Mouse (Mus musculus) CD4-positive, CD25-positive, alpha-beta regulatory T cell, adult 2 months (primary cell): Measurements from ENCODE around the gene Slc25a43.
"Not testable (repeated sequence)": the region's sequence is repeated elsewhere in the genome, so short reads cannot be mapped to it uniquely, and the experiment has no call there.

Experiments used
- DNase-seq: peaks from one replicate; pipeline ENCODE4 v3.0.0-alpha.2; 2012; ENCODE audit warnings: low read depth, low spot score

Gene Slc25a43

DNA sequence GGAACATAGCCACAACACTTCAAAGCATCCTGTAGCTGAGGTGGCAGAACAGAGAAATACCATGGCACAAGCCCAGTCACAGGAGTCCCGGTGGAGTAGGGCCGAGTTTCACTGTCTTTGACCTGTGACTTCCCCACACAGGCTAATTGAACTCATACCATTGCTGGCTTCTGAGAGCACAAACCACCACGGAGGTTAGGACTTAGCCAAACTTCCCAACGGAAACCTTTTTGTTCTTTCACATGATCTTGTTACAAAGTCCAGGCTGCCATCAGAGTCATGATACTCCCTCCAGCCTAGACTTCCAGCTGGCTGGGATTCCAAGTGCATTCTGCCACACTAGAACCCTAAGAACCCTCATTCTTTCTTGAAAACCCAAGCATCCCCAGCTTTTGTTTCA is 34.2 kb downstream of the Slc25a43 start:
- no peak for DNase-seq

DNA sequence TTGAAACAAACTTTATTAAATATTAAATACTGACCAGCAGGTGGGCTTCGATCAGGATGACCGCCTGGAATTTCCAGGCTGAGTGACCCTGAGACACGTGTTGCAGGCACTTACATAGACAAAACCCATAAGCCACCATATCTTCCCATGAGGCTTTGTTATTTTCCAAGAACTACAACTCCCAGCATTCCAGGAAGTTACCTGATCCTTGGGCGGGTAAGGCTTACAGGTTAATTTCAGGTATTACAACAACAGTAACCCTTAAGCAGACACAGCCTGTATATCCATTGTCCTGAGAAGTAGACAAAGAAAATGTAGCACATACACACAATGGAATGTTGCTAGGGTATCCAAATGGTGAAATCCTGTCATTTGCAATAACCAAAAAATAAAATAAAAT is 45.9 kb downstream of the Slc25a43 start:
- no peak for DNase-seq

DNA sequence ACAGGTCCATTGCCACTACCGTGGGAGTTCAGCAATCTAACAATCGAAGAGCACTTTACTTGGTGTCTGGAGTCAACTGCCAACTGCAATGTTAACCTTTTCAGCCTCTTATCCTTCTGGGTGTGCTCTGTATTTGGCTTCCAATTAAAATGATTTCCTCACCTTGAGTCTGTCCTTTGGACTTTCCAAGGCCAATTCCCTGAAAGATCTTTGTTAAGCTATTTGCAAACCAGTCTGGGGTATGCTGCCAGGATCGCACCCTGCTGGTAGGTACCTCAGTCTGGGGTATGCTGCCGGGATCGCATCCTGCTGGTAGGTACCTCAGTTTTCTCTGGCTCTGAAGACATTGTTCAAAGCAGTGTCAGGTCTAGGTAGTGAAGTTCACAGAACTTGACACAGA is 51.1 kb downstream of the Slc25a43 start:
- DNase-seq: no peak

DNA sequence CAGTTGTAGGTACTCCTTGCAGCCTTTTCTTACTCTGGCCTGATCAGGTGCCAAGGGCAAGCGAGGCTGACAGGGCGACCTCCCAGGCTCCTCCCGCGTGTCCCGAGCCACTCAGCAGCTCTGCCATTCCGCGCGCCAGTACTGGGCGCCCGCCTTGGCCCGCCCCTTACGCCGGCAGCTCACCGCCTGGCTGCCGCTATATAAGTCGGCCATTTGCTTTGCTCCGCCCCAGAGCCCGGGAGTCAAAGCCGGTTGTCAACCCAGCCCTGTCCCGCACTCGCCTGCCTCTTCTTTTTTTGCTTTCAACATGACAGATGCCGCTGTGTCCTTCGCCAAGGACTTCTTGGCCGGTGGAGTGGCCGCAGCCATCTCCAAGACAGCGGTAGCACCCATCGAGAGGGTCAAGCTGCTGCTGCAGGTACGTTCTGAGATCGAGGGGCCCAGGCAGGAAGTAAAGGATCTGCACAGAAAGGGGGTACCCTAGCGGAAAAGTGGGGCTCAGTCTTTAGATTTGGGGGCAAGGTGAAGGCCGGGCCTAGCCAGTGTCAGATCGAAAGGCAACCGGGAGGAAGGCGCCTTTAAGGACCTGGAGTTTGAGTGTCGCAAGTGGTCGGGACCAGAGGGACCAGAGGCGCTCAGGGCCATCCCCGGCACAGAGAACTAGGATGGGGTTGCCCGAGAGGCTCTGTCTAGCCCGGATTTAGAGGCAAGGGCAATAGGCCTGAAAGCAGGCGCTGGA is 52.1 kb downstream of the Slc25a43 start, which contains the start of gene Slc25a5:
Slc25a5 (plus strand) TSS at position 228 of the 739 bp plus-strand sequence.
- DNase-seq: peak; percentile 92

DNA sequence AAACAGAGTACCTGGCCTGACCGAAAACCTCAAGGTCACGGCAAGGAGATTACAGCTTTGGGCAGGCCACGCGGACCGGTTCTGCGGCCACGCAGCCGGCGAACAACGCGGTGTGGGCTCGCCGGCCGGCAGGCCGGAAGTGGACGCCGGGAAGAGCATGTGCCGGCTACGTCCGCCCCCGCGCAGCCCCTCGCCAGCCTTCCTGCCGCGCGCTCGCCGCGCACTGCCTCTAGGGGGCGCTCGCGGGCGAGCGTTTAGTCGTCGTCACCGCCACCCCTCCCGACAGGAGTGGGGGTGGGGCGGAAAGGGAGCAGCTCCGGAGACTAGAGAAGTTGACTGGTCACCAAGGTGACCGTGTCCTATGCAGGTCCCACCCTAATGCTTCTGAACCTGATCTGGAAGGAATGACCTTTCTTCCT is 52.7 kb downstream of the Slc25a43 start:
- peak; percentile 86 for DNase-seq

DNA sequence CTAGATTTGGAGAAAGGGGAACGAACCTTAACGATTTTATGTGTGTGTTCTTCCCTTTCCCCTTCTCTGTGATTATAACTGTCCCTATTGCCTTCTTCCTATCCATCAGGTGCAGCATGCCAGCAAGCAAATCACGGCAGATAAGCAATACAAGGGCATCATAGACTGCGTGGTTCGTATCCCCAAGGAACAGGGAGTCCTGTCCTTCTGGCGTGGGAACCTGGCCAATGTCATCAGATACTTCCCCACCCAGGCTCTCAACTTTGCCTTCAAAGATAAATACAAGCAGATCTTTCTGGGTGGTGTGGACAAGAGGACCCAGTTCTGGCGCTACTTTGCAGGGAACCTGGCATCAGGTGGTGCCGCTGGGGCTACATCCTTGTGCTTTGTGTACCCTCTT is 53.3 kb downstream of the Slc25a43 start:
- DNase-seq: not testable (repeated sequence)

DNA sequence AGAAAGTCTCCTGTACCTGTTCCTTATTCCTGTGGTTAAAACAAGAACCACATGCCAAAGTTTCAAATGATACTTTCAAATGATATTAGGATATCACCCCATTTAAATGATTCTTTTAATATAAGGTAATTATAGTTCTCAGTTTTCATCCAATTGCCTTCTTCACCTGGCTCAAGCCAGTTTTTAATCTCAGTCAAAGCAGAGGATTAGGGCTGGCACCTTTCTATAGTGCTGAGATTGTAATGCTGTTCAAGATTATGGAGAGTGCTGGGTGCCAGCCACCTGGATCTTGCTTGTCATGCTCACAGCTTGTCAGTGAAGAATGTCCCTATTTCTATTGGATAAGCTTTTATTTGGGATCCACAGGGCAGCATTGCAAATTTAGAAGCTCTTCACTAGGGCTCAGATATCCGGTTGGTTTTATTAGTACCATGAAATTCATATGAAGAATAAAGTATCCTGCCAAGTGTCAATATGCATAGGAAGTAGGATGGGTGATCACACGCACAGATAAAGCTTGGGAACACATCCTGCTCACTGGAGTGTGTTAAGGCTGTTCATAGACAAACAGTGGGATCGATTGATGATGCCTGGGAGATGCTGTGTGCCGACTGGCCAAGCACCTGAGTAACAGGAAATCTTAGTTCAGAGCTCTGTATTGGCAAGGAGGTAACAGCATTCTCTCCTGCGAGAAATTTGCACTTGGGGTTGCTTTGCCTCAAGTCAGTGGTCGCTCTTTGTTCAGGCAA is 55.8 kb downstream of the Slc25a43 start:
- DNase-seq: no peak

DNA sequence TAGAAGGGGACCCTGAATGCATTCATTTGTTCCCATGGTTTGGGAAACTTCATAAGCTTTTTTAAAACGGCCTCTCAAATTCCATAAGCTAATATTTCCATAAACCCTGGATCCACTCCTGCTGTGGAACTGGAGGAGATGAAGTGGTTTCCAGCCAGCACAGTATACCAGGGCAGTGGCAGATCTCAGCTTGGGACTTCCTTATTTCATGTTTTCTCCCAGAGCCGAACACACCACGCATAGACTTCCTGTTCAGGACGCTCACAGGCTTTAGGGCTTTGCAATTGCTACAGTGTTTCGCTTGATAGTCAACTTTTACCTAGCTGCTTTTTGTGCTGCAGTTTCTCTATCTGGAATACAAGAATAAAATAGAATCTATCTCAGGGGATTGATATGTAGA is 59.7 kb downstream of the Slc25a43 start:
- no peak for DNase-seq

DNA sequence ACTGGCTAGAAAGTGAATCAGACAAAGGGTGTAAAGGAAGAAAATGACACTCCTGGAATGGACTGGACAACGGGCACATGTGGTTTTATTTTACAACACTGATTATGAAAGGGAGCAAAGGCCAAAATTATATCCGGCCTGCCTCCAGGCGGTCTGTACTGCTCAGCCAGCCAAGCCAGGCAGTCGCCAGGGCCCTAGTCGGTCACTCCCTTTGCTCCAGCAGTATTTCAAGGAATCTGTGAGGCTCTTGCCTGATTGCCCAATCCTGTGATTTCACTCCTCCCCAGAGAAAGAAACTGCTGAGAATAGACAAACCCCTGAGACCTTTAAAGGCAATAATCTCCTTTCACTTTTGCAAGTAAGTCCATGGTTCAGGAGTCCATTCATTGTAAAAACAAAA is 60.7 kb downstream of the Slc25a43 start:
- DNase-seq: no peak

DNA sequence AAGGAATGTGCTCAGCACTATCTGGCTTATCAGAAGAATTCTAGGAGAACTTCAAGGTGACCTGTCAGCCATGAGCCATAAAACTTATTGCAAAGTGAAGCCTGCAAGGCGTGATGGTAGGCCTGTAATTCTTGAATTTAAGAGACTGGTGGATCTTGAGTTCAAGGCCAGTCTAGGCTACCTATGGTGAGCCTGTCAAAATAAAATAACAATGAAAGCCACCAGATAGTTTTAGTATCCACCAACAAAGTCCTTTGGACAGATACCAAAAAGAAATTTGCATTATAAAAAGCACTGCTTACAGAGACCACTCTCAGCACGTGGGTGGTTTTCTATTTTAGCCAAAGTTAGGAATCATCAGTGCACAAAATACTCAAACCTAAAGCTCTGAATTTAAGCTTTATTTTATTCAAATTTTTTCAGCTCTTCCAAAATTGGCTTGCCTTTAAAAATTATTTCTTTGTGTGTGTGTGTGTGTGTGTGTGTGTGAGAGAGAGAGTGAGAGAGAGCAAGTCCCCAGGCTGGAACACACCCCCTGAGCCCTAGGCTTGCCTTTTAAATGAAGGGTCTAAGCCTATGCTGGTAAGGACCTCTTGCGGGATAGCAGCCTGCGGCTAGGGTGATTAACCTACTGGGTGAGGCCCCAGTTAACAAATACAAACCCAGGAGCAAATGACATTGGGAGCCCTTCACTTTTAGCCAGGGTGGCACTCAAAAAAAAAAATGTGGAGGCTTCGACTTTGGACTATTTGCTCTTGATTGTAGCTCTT is 62.2 kb downstream of the Slc25a43 start:
- DNase-seq: no peak

DNA sequence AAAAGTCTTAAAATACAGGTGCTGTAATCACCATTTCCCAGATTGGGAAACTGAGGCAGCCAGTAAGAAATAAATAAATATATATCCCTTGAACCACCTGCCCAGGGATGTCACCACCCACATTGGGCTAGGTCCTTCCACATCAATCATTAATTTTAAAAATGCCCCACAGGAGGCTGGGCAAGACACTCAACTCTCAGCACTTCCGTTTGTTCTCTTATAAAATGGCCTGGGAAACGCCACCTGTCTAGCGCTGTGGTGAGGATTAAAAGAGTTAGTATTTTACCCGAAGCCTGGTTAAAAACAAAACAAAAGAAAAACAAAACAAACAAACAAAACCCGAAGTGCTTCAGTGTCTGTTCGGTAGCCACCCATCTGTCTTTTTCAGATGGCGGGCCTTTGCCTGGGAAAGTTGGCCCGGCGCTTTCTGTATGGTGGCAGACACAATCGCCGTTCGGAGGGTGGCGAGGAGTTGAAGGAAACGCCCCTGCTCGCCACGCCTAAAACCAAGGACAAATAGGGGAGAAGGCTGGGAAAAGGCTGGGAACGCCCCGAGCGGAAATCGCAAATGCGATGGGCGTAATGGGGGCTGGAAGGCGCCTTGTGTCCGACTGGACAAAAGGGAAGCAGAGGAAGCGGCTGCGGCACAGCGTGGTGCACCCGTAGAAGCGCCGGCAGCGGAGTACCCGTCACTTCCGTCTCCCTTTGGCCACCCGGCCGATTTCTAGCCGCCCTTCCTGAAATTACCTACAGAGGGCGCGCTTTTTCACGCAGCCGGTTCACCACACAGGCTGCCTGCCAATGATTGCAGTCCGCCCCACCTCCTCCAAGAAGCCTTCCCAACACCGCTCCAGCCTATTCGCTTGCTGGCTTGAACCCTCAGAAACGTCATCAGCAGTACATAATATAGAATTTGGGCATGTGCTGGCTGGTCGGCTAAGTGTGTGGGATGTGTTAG is 64.2 kb downstream of the Slc25a43 start:
- peak; percentile 90 for DNase-seq

DNA sequence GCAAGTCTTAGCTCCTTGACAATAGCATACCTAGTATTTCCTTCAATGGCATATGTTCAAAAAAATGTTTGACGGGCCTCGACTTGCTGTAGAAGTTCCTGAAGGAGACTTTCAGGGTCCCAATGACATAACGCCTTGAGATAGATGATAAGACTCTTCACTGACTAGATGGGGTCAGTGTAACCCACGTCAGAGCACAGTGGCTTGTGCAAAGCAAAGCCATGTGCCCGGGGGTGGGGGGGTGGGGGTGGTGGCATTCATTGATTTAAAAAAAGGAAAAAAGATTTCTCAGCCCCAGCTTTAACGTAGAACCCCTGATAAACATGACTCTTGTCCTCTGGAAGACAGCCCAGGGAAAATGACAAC is 64.8 kb downstream of the Slc25a43 start:
- DNase-seq: no peak

DNA sequence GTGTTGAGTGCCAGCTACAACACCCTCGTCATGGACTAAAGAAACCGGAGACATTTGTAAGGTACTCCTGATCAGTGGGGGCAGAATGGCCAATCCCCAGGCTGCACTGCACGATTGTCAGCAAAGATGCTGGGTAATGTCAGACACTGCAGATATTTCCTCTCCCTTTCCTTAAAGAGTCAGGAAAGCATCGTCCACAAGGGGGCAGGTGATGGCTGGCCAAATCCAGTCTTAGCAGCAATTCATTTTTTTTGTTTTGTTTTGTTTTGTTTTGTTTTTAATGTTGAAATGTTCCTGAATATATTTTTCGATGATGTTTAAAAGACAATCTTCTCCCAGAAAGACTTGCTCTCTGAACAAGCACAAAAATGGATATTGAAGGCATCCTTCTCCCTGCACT is 67.9 kb downstream of the Slc25a43 start:
- DNase-seq: peak; percentile 58

DNA sequence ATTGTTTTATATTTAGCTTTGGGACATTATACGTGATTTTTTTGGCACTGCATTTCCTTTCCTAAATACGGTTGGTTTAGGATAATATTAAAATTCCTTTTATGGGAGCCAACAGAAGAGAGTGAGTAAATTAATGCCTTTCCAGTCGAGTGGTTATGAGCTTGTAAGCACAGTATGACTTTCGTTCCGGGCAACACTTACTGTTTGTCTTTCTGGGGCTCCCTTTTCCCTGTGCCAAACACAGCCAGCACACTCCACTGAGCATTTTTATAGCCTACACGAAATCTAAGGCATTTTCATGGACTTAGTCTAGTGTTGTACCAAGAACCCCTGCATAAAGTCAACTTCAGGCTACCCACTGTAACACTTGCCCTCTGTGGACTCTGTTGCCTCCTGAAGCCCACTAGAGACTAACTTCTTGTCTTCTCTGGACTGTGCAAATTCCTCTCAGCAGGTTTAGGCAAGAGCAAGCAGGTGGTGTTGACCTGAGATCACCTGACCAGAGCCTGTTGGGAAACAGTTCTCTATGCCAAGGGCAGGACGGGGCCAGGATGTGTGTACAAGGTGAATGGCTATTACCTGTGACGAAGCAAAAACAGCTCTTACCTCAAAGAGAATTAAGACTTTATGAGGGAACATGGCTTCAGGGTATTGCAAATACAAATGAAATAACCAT is 70.8 kb downstream of the Slc25a43 start:
- DNase-seq: no peak

DNA sequence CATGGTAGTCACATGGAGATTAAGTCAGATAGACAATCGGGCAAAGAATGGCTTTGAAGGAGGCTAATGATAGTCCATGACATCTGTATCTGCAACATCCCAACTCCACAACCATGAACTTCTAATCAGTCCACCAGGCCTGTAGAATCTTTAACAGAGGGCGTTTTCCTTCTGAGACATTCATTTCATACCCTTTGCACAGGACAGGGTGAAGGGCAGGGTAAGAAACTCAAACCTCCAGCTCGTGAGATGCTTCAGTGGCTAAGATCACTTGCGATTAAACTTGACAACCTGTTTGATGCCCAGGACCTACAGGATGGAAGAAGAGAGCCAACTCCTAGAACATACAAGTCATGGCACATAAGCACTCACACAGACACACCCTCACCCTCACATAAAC is 71.6 kb downstream of the Slc25a43 start:
- no peak for DNase-seq

DNA sequence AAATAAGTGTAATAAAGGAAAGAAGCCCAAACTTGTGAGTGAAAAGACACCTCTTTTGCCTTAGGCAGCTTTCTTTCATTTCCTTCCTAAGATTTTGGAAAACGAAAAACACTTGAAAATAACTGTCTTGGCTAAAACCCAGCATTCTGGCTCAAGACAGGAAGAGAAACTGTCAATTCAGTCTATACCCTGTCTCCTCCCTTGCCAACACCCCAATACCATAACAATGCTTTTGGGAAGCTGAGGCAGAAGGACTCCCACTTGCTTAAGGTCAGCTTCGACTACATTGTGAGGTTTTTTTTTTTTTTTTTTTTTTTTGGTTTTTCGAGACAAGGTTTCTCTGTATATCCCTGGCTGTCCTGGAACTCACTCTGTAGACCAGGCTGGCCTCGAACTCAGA is 72.0 kb downstream of the Slc25a43 start:
- DNase-seq: no peak

DNA sequence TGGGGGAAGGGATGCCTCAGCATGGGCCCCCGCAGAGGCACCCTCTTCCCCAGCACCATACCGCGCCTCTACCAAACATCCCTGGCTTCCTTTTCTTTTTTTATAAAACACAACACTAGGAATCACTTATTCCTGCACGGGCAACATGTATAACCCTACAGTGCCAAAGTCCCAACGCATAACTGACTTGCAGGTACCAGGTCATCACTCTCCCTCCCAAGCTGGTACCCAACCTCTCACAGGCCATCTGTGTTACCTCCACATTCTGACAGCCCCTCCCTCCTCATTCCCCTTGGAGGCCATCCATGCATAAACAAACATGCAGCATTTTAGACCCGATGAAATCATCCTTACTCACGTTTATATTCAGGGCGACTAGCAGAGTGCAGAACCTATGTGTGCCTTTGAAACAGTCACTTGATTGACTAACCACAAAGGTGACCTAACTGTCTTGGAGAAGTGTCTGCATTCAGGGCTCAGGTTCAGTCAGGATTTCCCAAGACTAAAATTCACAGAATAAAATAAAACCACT is 73.0 kb downstream of the Slc25a43 start:
- no peak for DNase-seq

DNA sequence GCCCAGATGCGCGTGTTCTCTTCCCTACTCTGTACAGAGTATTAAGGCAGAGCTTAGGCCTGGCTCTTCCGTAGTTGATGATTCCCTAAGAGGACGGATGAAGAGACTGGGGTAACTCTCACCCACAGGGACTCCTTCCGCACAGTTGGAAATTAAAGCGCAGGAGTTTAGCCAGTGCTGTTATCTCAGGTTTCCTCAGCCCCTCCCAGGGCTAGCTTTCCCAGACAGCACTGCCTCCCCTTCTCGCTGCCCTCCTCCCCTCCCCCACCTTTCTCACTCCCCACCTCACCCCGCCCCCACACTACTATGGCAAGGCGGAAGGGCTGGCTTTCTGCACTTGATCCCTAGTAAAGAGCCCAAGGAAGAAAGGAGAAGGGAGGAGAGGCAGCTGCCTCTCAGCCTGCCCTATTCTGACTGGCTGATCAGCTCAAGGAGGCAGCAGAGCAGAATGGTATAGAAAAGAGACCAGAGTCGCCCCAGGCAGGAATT is 73.5 kb downstream of the Slc25a43 start:
- no peak for DNase-seq

DNA sequence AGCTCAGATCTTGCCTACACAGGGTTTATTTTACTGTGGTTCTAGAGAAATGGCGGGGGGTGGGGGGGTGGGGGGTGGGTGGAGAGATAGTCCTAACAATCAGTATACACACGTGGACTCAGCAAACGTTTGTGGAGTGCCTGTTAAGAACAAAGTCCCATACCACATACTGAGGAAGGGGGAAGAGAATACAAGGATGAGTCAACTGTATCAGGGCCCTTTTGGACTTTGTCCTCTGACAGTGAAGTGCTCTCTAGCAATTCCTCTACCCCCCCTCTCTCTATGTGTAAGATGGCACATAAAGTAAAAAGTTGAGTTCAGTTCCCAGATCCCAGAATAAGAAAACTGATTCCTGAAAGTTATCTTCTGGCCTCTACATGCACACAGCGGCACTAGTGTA is 76.1 kb downstream of the Slc25a43 start:
- DNase-seq: no peak

DNA sequence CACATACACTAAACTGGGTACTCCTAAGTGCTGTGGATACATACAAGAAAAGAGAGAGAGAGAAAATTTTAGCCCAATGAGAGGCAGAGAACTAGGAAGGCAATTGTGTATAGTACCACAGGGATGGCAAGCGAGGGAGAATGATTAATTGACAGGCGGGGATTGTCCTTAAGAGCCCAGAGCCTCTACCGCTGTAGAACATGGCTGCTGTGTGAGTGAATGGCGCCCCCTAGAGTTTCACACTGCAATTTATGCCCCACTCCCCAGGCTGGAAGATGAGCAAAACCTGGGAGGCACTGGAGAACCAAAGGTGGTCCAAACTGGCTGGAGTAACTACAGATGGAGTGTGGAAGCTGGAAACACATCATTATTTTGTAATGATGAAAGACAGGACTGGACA is 76.7 kb downstream of the Slc25a43 start:
- peak; percentile 70 for DNase-seq
